Mouse (Mus musculus) layer of hippocampus, adult 18-20 months (tissue): ENCODE results near the gene Arl15. TPM values are rescaled to one million over a fixed set of nuclear protein-coding genes. Genes with fewer than 3 reads are reported as not detected.
"Not testable (repeated sequence)": the region's sequence is repeated elsewhere in the genome, so short reads cannot be mapped to it uniquely, and the experiment has no call there.

ENCODE experiments used
- DNase-seq, 2 experiments: peaks; one replicate each; pipeline ENCODE4 v3.0.0; 2022; ENCODE audit warnings: low spot score in 2 of 2
- long read RNA-seq: library from polyadenylated mRNA; stranded (forward); transcript quantifications from one replicate; pipeline ENCODE4 v2.0.0, GENCODE M21; 2021
- total RNA-seq, 2 experiments: library from RNA; stranded (reverse); gene quantifications; 2 replicates each; pipeline ENCODE4 v1.2.3; 2021

The Arl15 gene
- total RNA-seq, result 10 to 100 TPM; 57.4 to 61.0 TPM
- long read RNA-seq, partial matches to known transcripts, result 0 of 15 reads
- long read RNA-seq, other reads (novel, unspliced or antisense), result 13 of 15 reads

DNA sequence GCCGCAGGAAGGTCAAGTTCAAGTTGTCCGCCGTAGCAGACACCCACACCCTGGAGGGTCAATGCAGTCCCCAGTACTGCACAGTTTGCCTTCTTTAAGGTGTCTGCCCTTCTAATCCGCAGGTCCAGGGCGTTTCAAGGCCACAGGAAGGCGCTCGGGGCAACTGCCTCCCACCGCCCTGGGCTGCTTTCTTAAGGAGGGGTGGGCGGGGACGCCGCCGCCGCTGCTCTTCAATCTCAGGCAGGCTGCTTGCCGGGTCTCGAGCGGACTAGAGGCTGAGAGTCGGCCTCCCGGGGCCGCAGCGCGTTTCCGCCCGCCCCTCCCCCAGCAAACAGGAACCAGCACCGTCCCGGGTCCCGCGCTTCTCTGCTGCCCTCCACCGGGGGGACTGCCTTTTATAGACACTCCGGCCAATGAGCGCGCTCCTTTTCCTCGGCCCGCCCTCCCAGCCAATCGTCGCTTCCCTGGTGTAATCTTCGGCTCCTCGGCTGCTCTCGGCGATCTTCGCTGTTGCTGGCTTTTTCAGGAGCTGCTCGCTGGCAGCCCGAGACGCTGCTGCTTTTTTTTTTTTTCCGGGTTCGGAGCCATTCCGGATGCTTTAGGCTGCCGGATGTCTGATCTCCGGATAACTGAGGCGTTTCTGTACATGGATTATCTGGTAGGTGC is at the start of gene Arl15:
Gene Arl15, plus strand, starts transcription at position 467 of the 666 bp plus-strand sequence.
- peak; percentile 93 to 98 for DNase-seq

- DNase-seq, result no peak
These were observed 49.0 kb upstream of the Arl15 start for GRCm38 (mm10) chr13:113745301-113745700.

- no peak for DNase-seq
These were observed 43.5 kb upstream of the Arl15 start for GRCm38 (mm10) chr13:113750766-113751165.

GRCm38 (mm10) chr13:113754731-113755689 is 39.3 kb upstream of the Arl15 start:
- DNase-seq, result no peak

DNA sequence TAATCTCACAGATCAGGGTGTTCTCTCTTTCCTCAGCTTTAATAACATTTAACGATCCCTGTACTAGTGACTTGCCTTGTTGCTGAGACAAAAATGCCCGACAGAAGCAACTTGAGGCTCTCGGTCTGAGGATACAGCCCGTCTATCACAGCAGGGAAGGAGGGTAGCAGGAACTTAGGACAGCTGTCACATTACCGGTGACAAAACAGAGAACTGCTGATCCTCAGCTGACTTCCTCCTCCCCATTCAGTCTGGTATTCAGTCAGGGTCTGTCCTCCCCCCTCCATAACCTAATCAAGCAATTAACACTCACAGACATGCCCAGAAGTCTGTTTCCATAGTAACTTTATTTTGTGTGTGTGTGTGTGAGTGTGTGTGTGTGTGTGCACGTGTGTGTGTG is 38.5 kb upstream of the Arl15 start:
- DNase-seq, result no peak

- DNase-seq, result no peak
These were observed 32.6 kb upstream of the Arl15 start for GRCm38 (mm10) chr13:113761717-113762116.

- no peak for DNase-seq
These were observed 31.4 kb upstream of the Arl15 start for GRCm38 (mm10) chr13:113762766-113763516.

DNA sequence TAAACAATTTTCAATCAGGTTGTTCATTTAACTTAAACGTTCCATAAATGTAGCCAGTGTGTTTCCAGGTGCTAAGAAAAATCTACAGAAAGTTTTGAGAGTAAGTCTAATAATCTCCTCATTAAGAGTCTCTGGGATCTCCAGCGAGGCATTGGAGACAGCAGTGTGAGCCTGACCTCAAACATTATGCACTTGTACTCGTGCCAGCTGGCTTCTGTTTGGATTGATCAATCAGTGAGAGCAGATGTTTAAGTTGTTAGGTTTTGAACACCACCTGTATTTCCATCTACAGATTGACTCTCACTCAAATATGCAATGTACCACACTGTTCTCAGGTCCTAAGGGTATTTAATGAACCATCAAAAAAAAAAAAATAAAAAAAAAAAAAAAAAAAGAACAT is 28.9 kb upstream of the Arl15 start:
- no peak for DNase-seq

DNA sequence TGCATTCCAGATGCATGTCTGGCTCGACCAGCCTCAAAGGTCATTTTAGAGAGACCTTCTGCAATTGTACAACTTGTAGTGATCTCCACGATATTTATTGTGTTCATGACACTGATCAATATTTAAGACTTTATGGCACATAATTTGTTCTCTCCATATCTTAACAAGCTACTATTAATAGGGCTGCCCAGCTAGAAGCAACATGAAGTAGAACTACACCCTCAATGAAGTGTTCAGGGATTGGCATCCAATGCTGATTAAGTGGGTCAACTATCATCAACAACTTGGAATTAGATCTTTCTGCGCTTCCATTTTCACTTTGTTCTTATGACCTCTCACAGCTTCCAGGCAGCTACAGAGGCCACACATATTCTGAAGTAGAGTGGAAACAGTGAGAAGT is 24.5 kb upstream of the Arl15 start:
- no peak for DNase-seq

GRCm38 (mm10) chr13:113770340-113770739 is 24.0 kb upstream of the Arl15 start:
- DNase-seq, result no peak

- no peak for DNase-seq
These were observed 23.0 kb upstream of the Arl15 start for GRCm38 (mm10) chr13:113771340-113771739.

- no peak for DNase-seq
These were observed 19.5 kb upstream of the Arl15 start for GRCm38 (mm10) chr13:113774799-113775198.

GRCm38 (mm10) chr13:113775244-113776140 is 18.8 kb upstream of the Arl15 start:
- no peak for DNase-seq

DNA sequence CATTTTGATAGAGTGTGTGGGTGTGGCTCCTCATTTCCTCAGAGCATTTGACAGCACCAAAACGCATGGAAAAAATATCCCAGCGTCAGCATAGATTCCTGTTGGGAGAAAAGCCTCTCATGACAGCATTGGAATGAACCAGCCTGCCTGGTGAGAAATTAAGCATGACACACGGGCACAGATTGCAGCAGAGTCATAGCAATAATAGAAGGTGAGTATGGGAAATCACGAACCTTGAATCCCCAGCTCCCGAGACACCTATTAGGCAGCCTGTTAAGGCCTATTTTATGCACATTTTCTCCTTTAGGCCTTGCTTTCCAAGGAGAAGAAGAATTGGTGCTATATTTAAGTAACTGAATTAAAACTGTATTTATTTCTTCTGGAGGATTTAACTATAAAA is 8.5 kb upstream of the Arl15 start:
- DNase-seq, result no peak

DNA sequence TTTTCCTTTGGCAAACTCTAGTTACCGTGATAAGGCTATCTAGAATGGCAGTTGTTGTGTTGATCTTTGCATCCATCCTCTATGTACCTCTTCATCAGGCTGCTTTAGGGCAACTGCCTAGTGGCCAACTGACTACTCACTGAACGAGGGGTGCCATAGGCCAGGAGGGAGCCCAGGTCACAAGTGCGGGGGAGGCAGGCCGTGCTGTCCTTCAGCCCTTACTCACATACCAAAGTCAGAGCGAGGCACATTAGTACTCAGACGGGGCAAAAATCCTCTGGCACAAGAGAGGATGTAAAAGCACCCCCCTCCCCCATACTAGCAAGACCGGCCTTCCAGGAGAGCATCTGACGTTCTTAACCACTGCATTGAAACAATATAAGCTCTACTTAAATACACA is 7.2 kb upstream of the Arl15 start:
- DNase-seq, result no peak

DNA sequence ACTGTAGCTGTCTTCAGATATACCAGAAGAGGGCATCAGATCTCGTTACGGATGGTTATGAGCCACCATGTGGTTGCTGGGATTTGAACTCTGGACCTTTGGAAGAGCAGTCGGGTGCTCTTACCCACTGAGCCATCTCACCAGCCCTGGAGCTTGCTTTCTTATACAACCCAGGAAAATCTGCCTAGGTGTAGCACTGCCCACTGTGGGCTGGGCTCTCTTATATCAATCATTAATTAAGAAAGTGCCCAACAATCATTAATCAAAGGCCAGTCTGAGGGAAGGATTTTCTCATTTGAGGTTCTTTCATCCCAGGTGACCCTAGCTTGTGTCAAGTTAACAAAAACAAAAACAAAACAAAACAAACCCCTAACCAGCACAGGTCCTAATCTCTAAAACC is 4.3 kb upstream of the Arl15 start:
- not testable (repeated sequence) for DNase-seq

GRCm38 (mm10) chr13:113793637-113794036 is 668 bp upstream of the Arl15 start:
- no peak for DNase-seq

GRCm38 (mm10) chr13:113794705-113795655 is 675 bp downstream of the Arl15 start:
- peak; percentile 32 to 45 for DNase-seq

DNA sequence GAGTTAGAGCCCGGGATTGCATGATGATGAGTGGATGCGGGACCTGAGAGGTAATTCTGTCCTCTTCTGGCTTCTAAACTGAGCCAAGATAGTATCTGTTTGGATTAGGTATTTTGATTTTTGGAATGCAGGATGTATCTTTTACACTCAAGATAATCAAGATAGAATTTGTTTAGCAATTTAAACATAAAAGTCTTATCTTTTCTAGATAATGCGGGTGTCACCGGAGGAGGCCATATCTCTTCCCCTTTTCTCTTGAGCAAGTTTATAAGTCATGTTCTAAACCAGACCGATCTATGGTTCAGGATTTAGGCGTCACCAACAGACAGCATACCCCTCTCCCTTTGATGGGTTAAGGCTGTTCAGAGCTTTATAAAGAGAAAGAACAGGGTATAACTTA is 3.1 kb downstream of the Arl15 start:
- no peak for DNase-seq
